24 mouse cellular contexts compared by ENCODE assay signal in the genomic region with DNA sequence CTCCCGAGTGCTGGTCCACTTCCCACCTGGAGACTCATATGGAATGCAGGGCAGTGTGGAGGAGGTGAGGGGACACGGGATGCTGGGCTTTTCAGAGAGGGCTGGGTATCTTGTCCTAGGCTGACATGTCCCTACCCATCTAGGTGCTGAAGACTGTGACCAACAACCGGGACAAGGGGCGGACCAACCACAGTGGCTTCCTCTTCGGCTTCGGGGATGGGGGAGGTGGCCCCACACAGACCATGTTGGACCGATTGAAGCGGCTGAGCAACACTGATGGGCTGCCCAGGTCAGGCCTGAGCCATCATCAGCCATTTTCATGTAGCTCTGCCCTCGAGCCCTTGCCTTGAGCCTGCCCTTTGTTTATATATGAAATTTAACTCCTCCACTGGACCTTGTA.
"Had no signal": no experiment of that assay in that cellular context is flagged by ENCODE, and none has a peak within 500 bp of the region (broad histone marks: within the 10 kb centered on the region; RNA-seq: fewer than 3 reads in every experiment).

No protein-coding gene starts in this region.

- DNase-seq: gastrocnemius, postnatal 10 days; gastrocnemius, postnatal 36 days; heart, adult 18-20 months; heart, postnatal 10 days; heart, postnatal 36 days; kidney, adult 11 months; kidney, adult 2 months; kidney, adult 9 months; kidney, postnatal 14 days; kidney, postnatal 36 days; layer of hippocampus, adult 9-11 months; layer of hippocampus, postnatal 36 days; left cerebral cortex, postnatal 4 days had no signal

- H3K4me3 ChIP-seq: heart, embryonic 12.5 days; hindbrain, embryonic 13.5 days; hindbrain, embryonic 15.5 days; kidney, embryonic 15.5 days; limb, embryonic 12.5 days; limb, embryonic 15.5 days; liver, embryonic 12.5 days had no signal

- ATAC-seq: hindbrain, postnatal 0 days; intestine, embryonic 16.5 days; liver, embryonic 12.5 days had no signal

- H3K4me2 ChIP-seq: heart, embryonic 12.5 days; hindbrain, embryonic 13.5 days; hindbrain, embryonic 15.5 days; kidney, embryonic 15.5 days; limb, embryonic 12.5 days; limb, embryonic 15.5 days; liver, embryonic 12.5 days had no signal

- H3K4me1 ChIP-seq: heart, embryonic 12.5 days; hindbrain, embryonic 13.5 days; hindbrain, embryonic 15.5 days; kidney, embryonic 15.5 days; limb, embryonic 12.5 days; limb, embryonic 15.5 days; liver, embryonic 12.5 days had no signal

- H3K9ac ChIP-seq: heart, embryonic 12.5 days; hindbrain, embryonic 13.5 days; hindbrain, embryonic 15.5 days; kidney, embryonic 15.5 days; limb, embryonic 12.5 days; limb, embryonic 15.5 days; liver, embryonic 12.5 days; liver, embryonic 14.5 days had no signal

- H3K27me3 ChIP-seq: heart, embryonic 12.5 days; hindbrain, embryonic 13.5 days; hindbrain, embryonic 15.5 days; kidney, embryonic 15.5 days; limb, embryonic 12.5 days; limb, embryonic 15.5 days; liver, embryonic 12.5 days had no signal

- H3K9me3 ChIP-seq: heart, embryonic 12.5 days; hindbrain, embryonic 13.5 days; hindbrain, embryonic 15.5 days; kidney, embryonic 15.5 days; limb, embryonic 12.5 days; limb, embryonic 15.5 days; liver, embryonic 12.5 days had no signal

- H3K27ac ChIP-seq: hindbrain, embryonic 13.5 days; hindbrain, embryonic 15.5 days; hindbrain, postnatal 0 days; kidney, embryonic 15.5 days; kidney, postnatal 0 days; limb, embryonic 12.5 days; limb, embryonic 15.5 days; liver, embryonic 12.5 days; liver, embryonic 14.5 days had no signal
